Mouse (Mus musculus) heart, postnatal 0 days (tissue): ENCODE measurements around the gene Sf3a1.
A peak's percentile ranks its signal among the peaks of the same experiment; 100 is the strongest.

Experiments used
- CTCF ChIP-seq: IDR thresholded peaks from 2 replicates; pipeline ENCODE4 v1.5.1; 2016; ENCODE audit warnings: antibody characterized with exemption, control low read depth, low read depth
- EP300 ChIP-seq: IDR thresholded peaks from 2 replicates; pipeline ENCODE4 v1.6.1; 2016; ENCODE audit warnings: antibody characterized with exemption, low read depth

- no peak for TF ChIP-seq CTCF
- peak; percentile 59; the same call in 1 of the 2 replicates for TF ChIP-seq EP300
Measured at GRCm38 (mm10) chr11:4216248-4217000, 56.3 kb downstream of the Sf3a1 start.
